Mouse (Mus musculus): Measurements from ENCODE around the gene Creb3l4.

- TF ChIP-seq CTCF (IDR thresholded peaks at IDR 0.05) (no peak), POLR2A (IDR thresholded peaks at IDR 0.05; ENCODE audit: insufficient read depth, low read depth, low read length) (no peak), EP300 (IDR thresholded peaks at IDR 0.05; ENCODE audit: insufficient read depth, low read depth, low read length) (no peak)
These were observed 2.1 kb upstream of the Creb3l4 start for GRCm38 (mm10) chr3:90245406-90245805.

Data from heart, adult 2 months (tissue).